Mouse (Mus musculus) erythroblast, embryonic 14.5 days (primary cell): ENCODE data around the gene Tbccd1.

Experiments used
- GATA1 ChIP-seq: IDR thresholded peaks from 2 replicates; pipeline ENCODE4 v1.6.1; 2012; ENCODE audit warnings: low read length, inconsistent platforms, mixed read lengths
- TAL1 ChIP-seq: IDR thresholded peaks from 3 replicates; pipeline ENCODE4 v1.6.1; 2012; ENCODE audit warnings: low read length, inconsistent platforms, mixed read lengths

- TF ChIP-seq TAL1 (no peak), GATA1 (no peak)
These were observed 12.6 kb downstream of the Tbccd1 start for GRCm38 (mm10) chr16:22844834-22845233.
